Mouse (Mus musculus): ENCODE results near the gene Odf3. TPM values are rescaled to one million over a fixed set of nuclear protein-coding genes. Genes with fewer than 3 reads are reported as not detected.

Gene Odf3
- polyA plus RNA-seq, 1 experiment = not detected

GRCm38 (mm10) chr7:140894031-140894430 lies 46.4 kb downstream of the Odf3 start:
- H3K4me1 ChIP-seq (replicated peaks; ENCODE audit: control insufficient read depth, insufficient read depth, low read length) = no peaks in the 10 kb centered on the region
- WGBS = 90% methylated on average over 7 of the region's 7 CpGs
- H3K27me3 ChIP-seq (ENCODE audit: control insufficient read depth, insufficient read depth, low read length) = no peaks in the 10 kb centered on the region
- TF ChIP-seq CTCF (IDR thresholded peaks at IDR 0.05; ENCODE audit: borderline replicate concordance, control insufficient read depth, extremely low read depth, insufficient read depth, low read length, poor library complexity) = no peak
- TF ChIP-seq POLR2A (IDR thresholded peaks at IDR 0.05; ENCODE audit: control insufficient read depth, extremely low read depth, insufficient read depth, low read length, poor library complexity) = no peak
- H3K36me3 ChIP-seq (ENCODE audit: control insufficient read depth, insufficient read depth, low read length) = peaks cover 48% of the 10 kb centered on the region
- H3K4me3 ChIP-seq (ENCODE audit: control insufficient read depth, insufficient read depth, low read length) = no peak overlapping the region
- no peak for DNase-seq
- H3K27ac ChIP-seq (ENCODE audit: control insufficient read depth, insufficient read depth, low read length) = no peak overlapping the region

DNA sequence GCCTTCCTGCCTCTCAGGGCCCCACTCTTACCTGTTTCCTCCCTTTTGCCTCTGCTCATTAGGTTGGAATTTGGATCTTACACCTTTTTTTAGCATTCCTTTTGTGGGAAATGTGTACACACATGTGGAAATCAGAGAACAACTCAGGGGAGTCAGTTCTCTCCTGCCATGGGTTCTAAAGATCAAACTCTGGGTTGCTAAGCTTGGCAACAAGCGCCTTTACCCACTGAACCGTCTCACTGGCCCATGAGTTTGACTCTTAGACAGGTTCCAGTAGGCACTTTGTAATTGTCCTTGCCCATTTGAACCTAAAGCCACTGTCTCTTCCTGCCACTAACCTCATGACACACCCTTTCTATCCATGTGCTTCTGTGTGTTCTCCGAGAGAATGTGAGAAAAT lies 47.0 kb downstream of the Odf3 start:
- peaks cover 43% of the 10 kb centered on the region for H3K36me3 ChIP-seq (ENCODE audit: control insufficient read depth, insufficient read depth, low read length)
- no peaks in the 10 kb centered on the region for H3K4me1 ChIP-seq (replicated peaks; ENCODE audit: control insufficient read depth, insufficient read depth, low read length)
- no peak overlapping the region for H3K27ac ChIP-seq (ENCODE audit: control insufficient read depth, insufficient read depth, low read length)
- no peak for DNase-seq
- H3K4me3 ChIP-seq (ENCODE audit: control insufficient read depth, insufficient read depth, low read length) = no peak overlapping the region
- H3K27me3 ChIP-seq (ENCODE audit: control insufficient read depth, insufficient read depth, low read length) = no peaks in the 10 kb centered on the region
- TF ChIP-seq CTCF (IDR thresholded peaks at IDR 0.05; ENCODE audit: borderline replicate concordance, control insufficient read depth, extremely low read depth, insufficient read depth, low read length, poor library complexity) (no peak), POLR2A (IDR thresholded peaks at IDR 0.05; ENCODE audit: control insufficient read depth, extremely low read depth, insufficient read depth, low read length, poor library complexity) (no peak)
- 94% methylated on average over 3 of the region's 3 CpGs for WGBS

DNA sequence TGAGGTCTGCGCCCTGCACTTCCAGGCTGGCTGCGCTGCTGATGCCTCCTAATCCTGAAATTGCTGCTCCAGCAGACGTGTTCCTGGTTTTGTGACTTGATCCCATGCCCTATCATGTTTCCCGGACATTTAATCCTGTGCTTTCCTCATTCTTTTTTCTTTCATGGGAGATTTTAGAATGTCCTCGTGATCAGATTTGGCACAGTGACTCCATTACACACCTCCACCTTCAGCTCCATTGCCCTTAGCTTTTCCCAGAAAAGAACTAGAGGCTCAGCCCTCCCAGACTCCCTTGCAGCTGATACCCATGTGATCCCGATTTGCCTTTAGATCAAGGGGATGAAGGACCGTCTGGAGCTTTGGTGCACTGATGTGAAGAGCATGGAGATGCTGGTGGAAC lies 50.3 kb downstream of the Odf3 start:
- Histone ChIP-seq H3K4me3 (ENCODE audit: control insufficient read depth, insufficient read depth, low read length) (no peak overlapping the region), H3K27me3 (ENCODE audit: control insufficient read depth, insufficient read depth, low read length) (no peaks in the 10 kb centered on the region), H3K4me1 (replicated peaks; ENCODE audit: control insufficient read depth, insufficient read depth, low read length) (no peaks in the 10 kb centered on the region), H3K36me3 (ENCODE audit: control insufficient read depth, insufficient read depth, low read length) (peaks cover 26% of the 10 kb centered on the region), H3K27ac (ENCODE audit: control insufficient read depth, insufficient read depth, low read length) (no peak overlapping the region)
- no peak for DNase-seq
- 92% methylated on average over 7 of the region's 7 CpGs for WGBS
- TF ChIP-seq CTCF (IDR thresholded peaks at IDR 0.05; ENCODE audit: borderline replicate concordance, control insufficient read depth, extremely low read depth, insufficient read depth, low read length, poor library complexity) = no peak
- TF ChIP-seq POLR2A (IDR thresholded peaks at IDR 0.05; ENCODE audit: control insufficient read depth, extremely low read depth, insufficient read depth, low read length, poor library complexity) = no peak

- Histone ChIP-seq H3K27ac (ENCODE audit: control insufficient read depth, insufficient read depth, low read length) (no peak overlapping the region), H3K27me3 (ENCODE audit: control insufficient read depth, insufficient read depth, low read length) (no peaks in the 10 kb centered on the region), H3K4me3 (ENCODE audit: control insufficient read depth, insufficient read depth, low read length) (no peak overlapping the region), H3K36me3 (ENCODE audit: control insufficient read depth, insufficient read depth, low read length) (peaks cover 21% of the 10 kb centered on the region), H3K4me1 (replicated peaks; ENCODE audit: control insufficient read depth, insufficient read depth, low read length) (no peaks in the 10 kb centered on the region)
- DNase-seq = no peak
- no peak for TF ChIP-seq POLR2A (IDR thresholded peaks at IDR 0.05; ENCODE audit: control insufficient read depth, extremely low read depth, insufficient read depth, low read length, poor library complexity)
- no peak for TF ChIP-seq CTCF (IDR thresholded peaks at IDR 0.05; ENCODE audit: borderline replicate concordance, control insufficient read depth, extremely low read depth, insufficient read depth, low read length, poor library complexity)
- 94% methylated on average over 3 of the region's 3 CpGs for WGBS
Measured at GRCm38 (mm10) chr7:140899121-140899520, 51.5 kb downstream of the Odf3 start.

- DNase-seq = no peak
- H3K36me3 ChIP-seq (ENCODE audit: control insufficient read depth, insufficient read depth, low read length) = peaks cover 12% of the 10 kb centered on the region
- no peak for TF ChIP-seq CTCF (IDR thresholded peaks at IDR 0.05; ENCODE audit: borderline replicate concordance, control insufficient read depth, extremely low read depth, insufficient read depth, low read length, poor library complexity)
- TF ChIP-seq POLR2A (IDR thresholded peaks at IDR 0.05; ENCODE audit: control insufficient read depth, extremely low read depth, insufficient read depth, low read length, poor library complexity) = no peak
- no peaks in the 10 kb centered on the region for H3K4me1 ChIP-seq (replicated peaks; ENCODE audit: control insufficient read depth, insufficient read depth, low read length)
- no peak within 1 kb of the TSS for H3K27ac ChIP-seq (ENCODE audit: control insufficient read depth, insufficient read depth, low read length)
- H3K4me3 ChIP-seq (ENCODE audit: control insufficient read depth, insufficient read depth, low read length) = no peak within 1 kb of the TSS
- 83% methylated on average over 10 of the region's 10 CpGs for WGBS
- no peaks in the 10 kb centered on the region for H3K27me3 ChIP-seq (ENCODE audit: control insufficient read depth, insufficient read depth, low read length)
Measured at GRCm38 (mm10) chr7:140900220-140900619, 52.6 kb downstream of the Odf3 start, which contains the start of gene Cox8b. Gene Cox8b, minus strand, starts transcription at chr7:140900446.

Other genes starting within 250 kb of the Odf3 start
- not detected in 2 replicates for gene Olfr46, start 246.5 kb upstream of the Odf3 start, polyA plus RNA-seq (2012; rRNA removed)
- not detected in 2 replicates for gene Olfr61, start 218.8 kb upstream of the Odf3 start, polyA plus RNA-seq (2012; rRNA removed)
- gene Olfr53, start 201.4 kb upstream of the Odf3 start, polyA plus RNA-seq (2012; rRNA removed) = not detected in 2 replicates
- gene Olfr539, start 187.9 kb upstream of the Odf3 start, polyA plus RNA-seq (2012; rRNA removed) = not detected in 2 replicates
- not detected in 2 replicates for gene Olfr45, start 165.9 kb upstream of the Odf3 start, polyA plus RNA-seq (2012; rRNA removed)
- gene Olfr541, start 150.5 kb upstream of the Odf3 start, polyA plus RNA-seq (2012; rRNA removed) = not detected in 2 replicates
- gene Cyp2e1, start 84.1 kb upstream of the Odf3 start, polyA plus RNA-seq (2012; rRNA removed) = 11.2 and 12.2 TPM in 2 replicates
- gene Syce1, start 60.0 kb upstream of the Odf3 start, polyA plus RNA-seq (2012; rRNA removed) = 0.27 TPM in 1 of 2 replicates, not detected in the other
- gene Zfp941, start 25.6 kb upstream of the Odf3 start, polyA plus RNA-seq (2012; rRNA removed) = 0.04 and 0.22 TPM in 2 replicates
- gene Urah, start 12.8 kb upstream of the Odf3 start, polyA plus RNA-seq (2012; rRNA removed) = 12.9 and 15.9 TPM in 2 replicates
- 2.0 and 3.2 TPM in 2 replicates for gene Scgb1c1, start 2.3 kb upstream of the Odf3 start, polyA plus RNA-seq (2012; rRNA removed)
- not detected in 2 replicates for gene Gm45785, start 8.5 kb downstream of the Odf3 start, polyA plus RNA-seq (2012; rRNA removed)
- 175 and 181 TPM in 2 replicates for gene Ric8a, start 9.2 kb downstream of the Odf3 start, polyA plus RNA-seq (2012; rRNA removed)
- gene Bet1l, start 9.8 kb downstream of the Odf3 start, polyA plus RNA-seq (2012; rRNA removed) = 26.5 and 31.8 TPM in 2 replicates
- gene Psmd13, start 34.2 kb downstream of the Odf3 start, polyA plus RNA-seq (2012; rRNA removed) = 99.7 and 100 TPM in 2 replicates
- gene Sirt3, start 34.5 kb downstream of the Odf3 start, polyA plus RNA-seq (2012; rRNA removed) = 23.1 and 27.6 TPM in 2 replicates
- gene Cox8b, start 52.6 kb downstream of the Odf3 start, polyA plus RNA-seq (2012; rRNA removed) = 159 and 231 TPM in 2 replicates
- gene Nlrp6, start 73.1 kb downstream of the Odf3 start, polyA plus RNA-seq (2012; rRNA removed) = 0.32 and 0.71 TPM in 2 replicates
- gene Pgghg, start 93.6 kb downstream of the Odf3 start, polyA plus RNA-seq (2012; rRNA removed) = 60.1 and 68.6 TPM in 2 replicates
- 0.43 and 0.81 TPM in 2 replicates for gene Ifitm5, start 102.5 kb downstream of the Odf3 start, polyA plus RNA-seq (2012; rRNA removed)
- not detected in 2 replicates for gene Gm45717, start 108.1 kb downstream of the Odf3 start, polyA plus RNA-seq (2012; rRNA removed)
- gene Ifitm2, start 108.2 kb downstream of the Odf3 start, polyA plus RNA-seq (2012; rRNA removed) = 207 and 296 TPM in 2 replicates
- 39.0 and 60.9 TPM in 2 replicates for gene Ifitm1, start 119.4 kb downstream of the Odf3 start, polyA plus RNA-seq (2012; rRNA removed)
- 309 and 397 TPM in 2 replicates for gene Ifitm3, start 163.0 kb downstream of the Odf3 start, polyA plus RNA-seq (2012; rRNA removed)
- 4.7 and 5.9 TPM in 2 replicates for gene Ifitm6, start 170.1 kb downstream of the Odf3 start, polyA plus RNA-seq (2012; rRNA removed)
- gene Gm17387, start 181.3 kb downstream of the Odf3 start, polyA plus RNA-seq (2012; rRNA removed) = not detected in 2 replicates
- gene B4galnt4, start 213.3 kb downstream of the Odf3 start, polyA plus RNA-seq (2012; rRNA removed) = 1.4 and 1.6 TPM in 2 replicates
- 46.8 and 49.9 TPM in 2 replicates for gene Pkp3, start 230.4 kb downstream of the Odf3 start, polyA plus RNA-seq (2012; rRNA removed)

Data from thymus, adult 2 months (tissue).